Mouse (Mus musculus): Measurements from ENCODE around the gene Ttc39d. TPM values are rescaled to one million over a fixed set of nuclear protein-coding genes. Genes with fewer than 3 reads are reported as not detected.

Ttc39d gene
- 0.11 TPM in 1 of 2 replicates, not detected in the other for polyA plus RNA-seq (2015; fragmentation: Nextera tagmentation; extraction: Ambion mirVana)

GRCm38 (mm10) chr17:80206671-80207581, at the start of gene Ttc39d, which contains the start of gene Srsf7:
Ttc39d (plus strand) TSS chr17:80207460.
Srsf7 (minus strand) TSS chr17:80207307.

DNA sequence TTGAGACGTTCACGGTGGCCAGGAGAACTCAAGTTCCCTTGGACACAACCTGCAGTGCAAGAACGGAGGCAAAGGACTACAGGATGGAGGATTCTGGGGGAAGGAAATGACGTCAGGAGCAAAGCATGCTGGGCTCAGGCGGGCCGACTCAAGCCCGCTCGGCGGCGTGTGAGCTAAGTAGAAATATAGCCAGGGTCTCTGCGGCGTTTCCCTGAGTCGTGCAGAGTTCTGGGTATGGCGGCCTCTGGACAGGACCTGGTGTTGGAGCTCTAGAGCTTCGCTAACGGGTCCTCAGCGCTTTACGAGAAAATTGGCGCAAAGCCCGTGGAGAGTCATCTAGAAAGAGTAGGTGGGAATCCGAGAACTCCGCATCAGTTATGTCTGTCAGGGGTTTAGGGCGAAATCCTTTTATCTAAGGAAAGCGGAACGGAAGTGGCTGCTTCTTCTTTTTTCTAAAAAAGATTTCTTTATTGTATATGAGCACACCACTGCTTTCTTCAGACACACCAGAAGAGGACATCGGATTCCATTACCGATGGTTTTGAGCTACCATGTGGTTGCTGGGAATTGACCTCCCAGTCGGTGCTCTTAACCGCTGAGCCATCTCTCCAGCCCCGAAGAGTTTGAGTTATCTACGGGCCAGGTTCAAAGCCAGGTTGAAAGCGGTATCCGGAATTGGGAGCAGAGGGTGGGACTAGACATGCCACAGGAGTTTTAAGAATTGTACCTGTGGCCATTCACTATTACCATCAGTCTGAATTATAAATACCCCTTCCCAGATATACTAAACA, 17.3 kb downstream of the Ttc39d start, which contains the start of gene Gemin6:
Gemin6 (plus strand) TSS at position 116 of the 791 bp plus-strand sequence.

Other genes with a start within 250 kb of the Ttc39d start
- gene Hnrnpll, start 145.1 kb upstream of the Ttc39d start, polyA plus RNA-seq (2015; fragmentation: Nextera tagmentation; extraction: Ambion mirVana), result 41.3 and 43.3 TPM in 2 replicates
- gene Galm, start 80.0 kb upstream of the Ttc39d start, polyA plus RNA-seq (2015; fragmentation: Nextera tagmentation; extraction: Ambion mirVana), result 2.5 and 2.9 TPM in 2 replicates
- gene Srsf7, start 153 bp upstream of the Ttc39d start, polyA plus RNA-seq (2015; fragmentation: Nextera tagmentation; extraction: Ambion mirVana), result 207 and 218 TPM in 2 replicates
- 18.0 and 18.9 TPM in 2 replicates for gene Gemin6, start 17.0 kb downstream of the Ttc39d start, polyA plus RNA-seq (2015; fragmentation: Nextera tagmentation; extraction: Ambion mirVana)
- 47.7 and 52.4 TPM in 2 replicates for gene Morn2, start 82.7 kb downstream of the Ttc39d start, polyA plus RNA-seq (2015; fragmentation: Nextera tagmentation; extraction: Ambion mirVana)
- gene Dhx57, start 83.0 kb downstream of the Ttc39d start, polyA plus RNA-seq (2015; fragmentation: Nextera tagmentation; extraction: Ambion mirVana), result 30.1 and 34.1 TPM in 2 replicates
- gene Arhgef33, start 99.9 kb downstream of the Ttc39d start, polyA plus RNA-seq (2015; fragmentation: Nextera tagmentation; extraction: Ambion mirVana), result 1.5 and 3.1 TPM in 2 replicates
- 1.7 TPM in 2 replicates for gene Gm10190, start 166.1 kb downstream of the Ttc39d start, polyA plus RNA-seq (2015; fragmentation: Nextera tagmentation; extraction: Ambion mirVana)